Mouse (Mus musculus) cerebellum, adult (tissue): Measurements from ENCODE around the gene Bloc1s3.

Source experiments
- ATAC-seq: cut with Nextera tagmentation; 2 replicates; pipeline ENCODE4 v1.9.2; 2017; ENCODE audit warnings: mild to moderate bottlenecking, moderate library complexity, mixed read lengths; ENCODE audit not compliant: insufficient number of reproducible peaks, low FRiP score, low TSS enrichment

The Bloc1s3 gene

GRCm38 (mm10) chr7:19508150-19508923 lies at the start of gene Bloc1s3, which contains the start of gene Trappc6a:
Bloc1s3 (minus strand) TSS chr7:19508367.
Trappc6a (plus strand) TSS chr7:19508395.
- ATAC-seq = peak; percentile 95

GRCm38 (mm10) chr7:19557086-19557485 lies 48.9 kb upstream of the Bloc1s3 start:
- ATAC-seq = no peak

- ATAC-seq = no peak
Measured at GRCm38 (mm10) chr7:19554168-19554567, 46.0 kb upstream of the Bloc1s3 start.

- no peak for ATAC-seq
Measured at GRCm38 (mm10) chr7:19552443-19552842, 44.3 kb upstream of the Bloc1s3 start.

- ATAC-seq = no peak
Measured at GRCm38 (mm10) chr7:19551634-19552033, 43.5 kb upstream of the Bloc1s3 start.

DNA sequence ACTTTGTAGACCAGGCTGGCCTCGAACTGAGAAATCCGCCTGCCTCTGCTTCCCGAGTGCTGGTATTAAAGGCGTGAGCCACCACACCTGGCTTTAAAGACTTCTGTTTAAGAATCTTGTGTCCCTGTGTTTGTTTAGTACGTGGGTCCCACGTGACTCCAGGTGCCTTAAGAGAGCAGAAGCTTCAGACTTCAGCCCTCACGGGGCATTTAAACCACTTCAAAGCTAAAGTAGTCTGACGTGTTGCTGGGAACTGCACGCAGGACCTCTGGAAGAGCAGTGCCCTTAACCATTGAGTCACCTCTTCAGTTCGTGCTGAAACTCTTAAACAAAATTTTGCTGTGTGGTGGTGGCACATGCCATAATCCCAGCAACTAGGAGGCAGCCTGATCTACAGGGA lies 41.2 kb upstream of the Bloc1s3 start:
- ATAC-seq = no peak

GRCm38 (mm10) chr7:19547344-19547969 lies 39.3 kb upstream of the Bloc1s3 start:
- no peak for ATAC-seq

- ATAC-seq = no peak
Measured at GRCm38 (mm10) chr7:19546007-19546406, 37.8 kb upstream of the Bloc1s3 start.

DNA sequence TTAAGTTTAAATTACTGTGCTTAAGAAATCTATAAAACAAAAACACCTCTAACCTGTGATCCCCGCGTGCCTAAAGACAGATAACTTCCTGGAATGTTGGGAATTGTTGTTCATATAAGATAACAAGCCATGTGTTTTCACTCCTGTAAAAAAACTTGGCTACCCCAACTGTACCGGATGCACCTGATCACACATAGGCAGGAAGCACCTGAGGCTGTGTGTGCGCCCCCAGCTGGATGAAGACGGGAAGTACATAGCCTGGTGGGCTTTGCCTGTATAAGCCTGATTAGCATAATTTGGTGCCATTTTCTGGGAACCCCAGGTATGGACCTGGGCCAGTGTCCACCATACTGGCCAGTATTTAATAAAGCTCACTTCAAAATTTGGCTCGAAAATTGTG lies 35.4 kb upstream of the Bloc1s3 start:
- no peak for ATAC-seq

DNA sequence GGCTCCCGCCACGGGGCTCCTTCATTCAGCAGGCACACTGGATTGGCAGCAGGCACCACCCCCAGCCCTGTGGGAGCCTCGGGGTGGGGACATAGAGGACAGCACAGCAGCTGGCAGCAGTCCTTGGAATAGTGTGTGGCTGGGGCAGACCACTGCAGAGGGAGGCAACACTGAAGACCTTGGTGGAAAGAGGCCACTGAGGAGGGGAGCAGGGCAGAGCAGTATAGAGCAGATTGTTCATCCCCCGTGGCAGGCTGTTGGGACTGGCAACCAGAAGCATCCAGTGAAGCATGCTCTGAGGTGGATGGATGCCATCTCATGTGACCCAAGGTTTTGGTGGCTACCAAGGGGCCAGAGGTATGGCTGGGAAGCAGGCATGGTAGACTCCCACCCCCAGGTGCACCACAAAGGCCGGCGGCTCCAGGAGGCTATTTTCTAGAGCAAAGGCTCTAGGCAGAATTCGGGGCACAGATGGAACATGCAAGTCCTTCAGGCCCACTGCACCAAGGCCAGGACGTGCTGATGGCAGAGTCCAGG lies 34.1 kb upstream of the Bloc1s3 start:
- peak; percentile 54; the same call in 1 of the 2 replicates for ATAC-seq

DNA sequence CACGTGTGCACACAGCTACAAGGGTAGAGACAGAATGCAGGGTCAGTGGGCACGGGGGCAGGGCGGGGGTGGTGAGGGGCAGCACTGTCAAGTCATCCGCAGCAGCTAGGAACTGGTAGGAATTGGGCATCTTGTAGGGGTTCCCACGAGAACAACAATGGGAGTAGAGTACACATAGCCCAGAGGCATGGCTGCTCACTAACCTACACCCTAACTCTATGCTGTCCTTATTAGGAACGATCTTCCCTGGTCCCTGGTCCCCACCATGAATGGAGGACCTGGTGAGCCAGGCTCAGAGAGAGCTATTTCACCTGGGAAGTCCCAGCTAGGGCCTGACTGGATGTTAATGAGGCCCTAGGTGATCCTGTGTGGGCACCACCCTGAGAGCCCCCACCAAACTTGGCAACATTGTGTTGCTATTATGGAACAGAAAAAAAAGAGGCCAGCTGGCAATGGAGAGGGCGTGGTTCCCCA lies 33.6 kb upstream of the Bloc1s3 start:
- peak; percentile 28; the same call in 1 of the 2 replicates for ATAC-seq

DNA sequence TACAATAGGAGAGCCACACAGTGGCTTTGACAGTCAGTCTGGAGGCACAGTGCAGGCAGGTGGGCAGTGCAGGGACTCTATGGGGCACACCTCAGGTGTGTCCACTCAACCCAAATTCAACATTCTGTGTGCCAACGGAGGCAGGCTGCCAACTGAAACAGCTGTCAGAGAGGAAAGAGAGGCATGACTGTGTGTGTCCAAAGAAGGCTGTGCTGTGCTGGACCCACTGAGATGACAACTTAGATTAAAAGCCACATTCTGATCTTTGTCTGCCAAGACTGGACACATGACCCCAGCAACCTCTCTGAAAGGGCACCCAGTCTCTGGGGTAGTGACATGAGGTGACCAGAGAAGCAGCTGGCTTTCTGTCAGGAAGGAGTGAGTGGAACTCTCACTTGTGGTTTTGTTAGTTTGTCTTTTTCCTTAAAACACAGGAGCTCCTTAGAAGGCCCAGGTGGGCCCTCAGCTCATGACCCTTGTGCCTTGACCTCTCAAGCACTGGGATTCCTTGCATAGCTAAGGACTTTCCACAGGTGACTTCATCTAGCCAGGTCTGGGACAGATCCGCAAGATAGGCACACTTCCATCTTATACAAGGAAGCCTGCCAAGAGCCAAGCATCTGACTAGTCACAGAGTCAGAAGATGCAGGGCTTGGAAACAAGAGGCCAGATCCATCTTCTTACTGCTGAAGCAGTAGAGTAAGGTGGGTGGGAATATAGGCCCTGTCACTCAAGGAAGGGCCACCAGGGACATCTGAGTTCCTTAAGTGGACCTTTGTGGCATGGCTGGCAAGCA lies 32.8 kb upstream of the Bloc1s3 start:
- no peak for ATAC-seq

- ATAC-seq = no peak
Measured at GRCm38 (mm10) chr7:19534676-19535075, 26.5 kb upstream of the Bloc1s3 start.

DNA sequence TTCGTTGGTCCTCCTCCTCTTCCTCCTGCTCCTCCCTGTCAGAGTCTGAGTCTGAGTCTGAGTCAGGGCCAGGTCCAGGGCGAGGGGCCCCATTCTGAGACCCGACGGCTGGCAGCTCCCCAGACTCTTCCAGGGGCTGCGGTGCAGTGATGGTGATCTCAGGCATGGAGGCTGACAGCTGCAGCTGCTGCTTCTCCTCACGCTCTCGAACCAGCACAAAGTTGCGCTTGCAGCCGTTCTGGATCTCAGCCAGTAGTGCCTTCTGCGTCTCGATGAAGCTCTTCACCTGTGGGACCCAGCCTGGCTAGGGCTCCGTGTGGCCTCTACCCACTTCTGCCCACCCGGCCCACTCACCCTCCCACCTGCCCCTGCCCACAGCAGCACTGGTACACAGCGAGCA lies 24.1 kb upstream of the Bloc1s3 start:
- ATAC-seq = no peak

GRCm38 (mm10) chr7:19531077-19531476 lies 22.9 kb upstream of the Bloc1s3 start:
- no peak for ATAC-seq

- no peak for ATAC-seq
Measured at GRCm38 (mm10) chr7:19525105-19525481, 16.9 kb upstream of the Bloc1s3 start.

- ATAC-seq = no peak
Measured at GRCm38 (mm10) chr7:19524420-19525104, 16.4 kb upstream of the Bloc1s3 start.

GRCm38 (mm10) chr7:19523757-19524419 lies 15.7 kb upstream of the Bloc1s3 start:
- no peak for ATAC-seq

DNA sequence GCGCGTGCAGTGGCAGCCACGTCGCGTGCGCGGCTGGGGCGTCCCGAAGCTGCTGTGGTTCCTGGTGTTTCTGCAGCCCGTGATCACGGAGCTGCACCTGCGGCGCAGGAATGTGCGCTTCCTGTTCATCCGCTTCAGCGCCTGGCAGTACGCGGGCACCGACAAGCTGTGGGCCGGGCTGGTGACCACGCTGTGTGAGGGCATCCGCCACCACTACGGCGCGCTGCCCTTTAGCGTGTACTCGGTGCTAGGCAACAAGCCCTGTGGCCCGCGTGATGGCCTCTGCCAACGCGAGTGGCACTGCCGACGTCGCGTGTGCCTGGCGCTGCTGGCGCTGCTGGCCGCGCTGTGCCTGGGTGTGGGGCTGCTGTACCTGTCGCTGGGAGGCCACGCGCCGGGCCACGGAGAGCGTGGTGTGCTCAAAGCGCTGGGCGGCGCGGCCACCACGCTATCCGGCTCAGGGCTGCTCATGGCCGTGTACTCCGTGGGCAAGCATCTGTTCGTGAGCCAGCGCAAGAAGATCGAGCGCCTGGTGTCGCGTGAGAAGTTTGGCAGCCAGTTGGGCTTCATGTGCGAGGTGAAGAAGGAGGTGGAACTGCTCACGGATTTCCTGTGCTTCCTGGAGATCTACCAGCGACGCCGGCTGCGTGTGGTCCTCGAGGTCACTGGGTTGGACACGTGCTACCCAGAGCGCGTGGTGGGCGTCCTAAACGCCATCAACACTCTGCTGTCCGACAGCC lies 15.0 kb upstream of the Bloc1s3 start:
- ATAC-seq = 0 out of 2 replicates have a peak, but pooled peaks have one; percentile 38
